Mouse (Mus musculus): ENCODE measurements around the gene Plekhd1.

The Plekhd1 gene

GRCm38 (mm10) chr12:80746031-80746813 is 53.8 kb downstream of the Plekhd1 start:
- no peak for DNase-seq (ENCODE audit: extremely low spot score, low read depth, low spot score)

DNA sequence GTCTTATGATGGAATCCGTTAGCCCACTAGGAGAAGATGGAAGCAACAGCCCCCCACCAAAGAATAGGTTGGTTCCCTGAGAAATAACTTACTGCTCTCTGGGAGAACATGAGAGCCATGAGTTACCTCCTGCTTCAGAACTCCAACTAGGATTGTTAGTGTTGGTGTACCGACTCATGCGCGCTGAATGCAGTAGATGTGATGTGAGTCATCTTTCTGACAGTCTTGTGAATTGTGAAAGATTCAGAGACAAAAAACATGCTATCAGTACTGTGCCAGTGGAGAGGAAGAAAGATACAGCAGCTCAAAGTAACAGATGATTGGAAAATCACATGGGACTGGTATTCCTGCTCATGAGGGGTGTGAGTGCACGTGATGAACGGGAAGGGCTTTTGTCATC is 59.2 kb downstream of the Plekhd1 start:
- no peak for DNase-seq (ENCODE audit: extremely low spot score, low read depth, low spot score)

DNA sequence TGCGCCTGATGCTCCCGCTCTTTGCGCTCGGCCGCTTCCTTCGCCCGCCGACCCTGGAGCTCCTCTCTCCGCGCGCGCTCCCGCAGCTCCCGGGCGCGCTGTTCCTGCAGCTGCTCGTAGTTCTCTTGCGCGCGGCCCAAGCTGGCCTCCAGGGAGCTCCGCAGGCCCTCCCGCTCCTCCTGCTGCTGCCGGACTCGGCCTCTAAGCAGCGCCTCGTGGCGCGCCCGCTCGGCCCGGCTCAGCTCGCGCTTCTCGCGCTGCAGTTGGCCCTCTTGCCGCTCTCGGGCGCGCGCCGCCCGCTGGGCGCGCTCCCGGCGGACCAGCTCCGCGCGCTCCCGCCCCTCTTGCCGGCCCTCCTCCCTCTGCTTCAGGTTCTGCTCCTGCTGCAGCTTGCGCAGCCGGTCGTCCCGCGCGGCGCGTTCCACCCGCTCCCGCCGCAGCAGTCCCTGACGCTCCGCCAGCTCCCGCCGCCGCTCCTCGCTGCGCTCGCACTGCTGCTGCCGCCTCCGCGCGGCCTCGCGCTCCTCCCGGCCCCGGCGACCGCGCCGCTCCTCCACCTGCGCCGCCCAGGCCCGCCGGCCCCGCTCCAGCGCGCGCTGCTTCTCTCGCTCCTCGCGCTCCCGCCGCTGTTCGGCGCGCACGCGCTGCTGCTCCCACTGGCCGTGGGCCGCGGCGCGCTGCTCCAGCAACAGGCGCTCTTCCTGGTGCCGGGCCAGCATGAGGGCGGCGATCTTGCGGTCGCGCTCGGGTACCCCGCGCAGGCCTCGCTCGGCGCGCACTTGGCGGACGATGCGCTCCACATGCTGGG is 65.6 kb downstream of the Plekhd1 start:
- no peak for DNase-seq (ENCODE audit: extremely low spot score, low read depth, low spot score)

- no peak for DNase-seq (ENCODE audit: extremely low spot score, low read depth, low spot score)
Observed at GRCm38 (mm10) chr12:80758559-80759386, 66.4 kb downstream of the Plekhd1 start.

GRCm38 (mm10) chr12:80759387-80759712 is 67.0 kb downstream of the Plekhd1 start:
- no peak for DNase-seq (ENCODE audit: extremely low spot score, low read depth, low spot score)

- DNase-seq (ENCODE audit: extremely low spot score, low read depth, low spot score) = no peak
Observed at GRCm38 (mm10) chr12:80759713-80760395, 67.5 kb downstream of the Plekhd1 start.

GRCm38 (mm10) chr12:80760396-80760801 is 68.0 kb downstream of the Plekhd1 start, which contains the start of gene Ccdc177:
TSS of gene Ccdc177 (minus strand) at chr12:80760687.
- DNase-seq (ENCODE audit: extremely low spot score, low read depth, low spot score) = peak; percentile 73

DNA sequence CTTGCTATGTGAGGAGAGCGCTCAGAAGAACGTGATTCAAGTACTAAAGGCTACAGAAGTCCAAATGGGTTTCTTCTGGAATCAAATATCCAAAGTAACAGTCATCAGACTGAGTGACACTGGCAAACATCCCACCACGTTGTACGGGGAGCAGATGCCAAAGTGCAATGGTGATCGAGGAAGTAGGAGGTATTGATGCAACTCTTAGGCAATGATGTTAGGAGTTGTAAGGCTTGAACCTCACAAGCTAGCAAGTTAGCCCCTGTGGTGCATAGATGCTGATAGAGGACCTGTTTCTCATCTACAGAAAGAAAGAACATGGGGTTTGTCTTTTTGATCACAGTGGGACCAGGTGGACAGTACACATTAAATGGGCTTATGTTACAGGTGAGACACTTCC is 70.6 kb downstream of the Plekhd1 start:
- DNase-seq (ENCODE audit: extremely low spot score, low read depth, low spot score) = no peak

DNA sequence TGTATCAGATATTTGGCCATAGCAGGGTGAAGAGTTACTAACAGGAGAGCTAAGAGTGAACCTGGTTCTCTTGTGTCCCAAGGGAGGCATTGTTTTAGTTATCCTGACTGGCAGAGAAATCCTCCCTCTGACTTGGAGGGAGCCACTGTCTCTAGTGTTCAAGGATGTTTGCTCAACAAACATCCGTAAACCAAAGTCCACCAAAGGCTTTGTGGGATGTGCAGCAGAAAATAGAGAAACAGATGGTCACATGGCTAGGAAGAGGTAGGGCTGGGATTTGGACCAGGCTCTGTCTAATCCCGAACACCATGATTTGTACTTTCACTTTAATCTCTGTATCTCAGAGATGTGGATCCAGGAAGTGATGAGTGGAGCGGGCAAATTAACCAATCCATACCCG is 71.7 kb downstream of the Plekhd1 start:
- no peak for DNase-seq (ENCODE audit: extremely low spot score, low read depth, low spot score)

- peak; percentile 82 for DNase-seq (ENCODE audit: extremely low spot score, low read depth, low spot score)
Observed at GRCm38 (mm10) chr12:80769697-80770096, 77.3 kb downstream of the Plekhd1 start.
